10 mouse cellular contexts compared by ENCODE assay signal in genomic region chr13:41355552-41355951, GRCm38 (mm10).
DNase-seq lines count a peak whose midpoint lies in the region; ATAC-seq and TF ChIP-seq lines count a peak whose summit lies in the region.
"Had no signal": no experiment of that assay in that cellular context is flagged by ENCODE, and none has a peak within 500 bp of the region (broad histone marks: within the 10 kb centered on the region; RNA-seq: fewer than 3 reads in every experiment).

No protein-coding gene starts in this region.

- peak overlapping the region; percentile 22; the same call in 1 of the 2 replicates for H3K9ac ChIP-seq in hindbrain, embryonic 16.5 days (ENCODE audit: low read depth, low read length)
- H3K9ac ChIP-seq in stomach, embryonic 16.5 days (ENCODE audit: low read length) = no peak overlapping the region
- H3K9ac ChIP-seq: liver, embryonic 15.5 days had no signal

- peaks cover 29% of the 10 kb centered on the region for H3K4me1 ChIP-seq in hindbrain, embryonic 16.5 days (ENCODE audit: control insufficient read depth, insufficient read depth, low read depth, low read length)
- H3K4me1 ChIP-seq in stomach, embryonic 16.5 days (ENCODE audit: control insufficient read depth, insufficient read depth, low read length) = peaks cover 36% of the 10 kb centered on the region

- DNase-seq in spleen, postnatal 36 days (ENCODE audit: low spot score in 2 of 2) = peak; percentile 43 to 53
- no peak for DNase-seq in spleen, postnatal 4 days (ENCODE audit: low spot score in 2 of 2)
- peak; percentile 81 to 86 for DNase-seq in lung, adult 18-20 months
- no peak for DNase-seq in frontal cortex, postnatal 25 days (ENCODE audit: low spot score in 2 of 2)
- DNase-seq in left cerebral cortex, adult 2 months (ENCODE audit: extremely low spot score in 1 of 2, low spot score in 2 of 2) = no peak

- no peaks in the 10 kb centered on the region for H3K36me3 ChIP-seq in hindbrain, embryonic 16.5 days (ENCODE audit: control insufficient read depth, insufficient read depth, low read length)
- H3K36me3 ChIP-seq in stomach, embryonic 16.5 days (ENCODE audit: control insufficient read depth, insufficient read depth, low read length) = no peaks in the 10 kb centered on the region
- H3K36me3 ChIP-seq: liver, embryonic 15.5 days had no signal

- H3K9me3 ChIP-seq in hindbrain, embryonic 16.5 days (ENCODE audit: control insufficient read depth, low read length) = no peaks in the 10 kb centered on the region
- no peaks in the 10 kb centered on the region for H3K9me3 ChIP-seq in stomach, embryonic 16.5 days (replicated peaks; ENCODE audit: control insufficient read depth, low read length)
- H3K9me3 ChIP-seq: liver, embryonic 15.5 days had no signal

- peak overlapping the region; percentile 42 for H3K4me2 ChIP-seq in hindbrain, embryonic 16.5 days (ENCODE audit: low read length)
- peak overlapping the region; percentile 38 for H3K4me2 ChIP-seq in stomach, embryonic 16.5 days (ENCODE audit: low read depth, low read length)
- H3K4me2 ChIP-seq: liver, embryonic 15.5 days had no signal

- H3K4me3 ChIP-seq in hindbrain, embryonic 16.5 days (ENCODE audit: low read length) = no peak overlapping the region
- no peak overlapping the region for H3K4me3 ChIP-seq in stomach, embryonic 16.5 days (replicated peaks; ENCODE audit: low read length)
- H3K4me3 ChIP-seq in left cerebral cortex, adult 2 months = no peak overlapping the region
- H3K4me3 ChIP-seq: liver, embryonic 15.5 days had no signal

- TF ChIP-seq CTCF in left cerebral cortex, adult 2 months (IDR thresholded peaks at IDR 0.05) = no peak

- no peak overlapping the region for H3K27ac ChIP-seq in hindbrain, embryonic 16.5 days (ENCODE audit: low read depth, low read length)
- peak overlapping the region; percentile 28; the same call in 1 of the 2 replicates for H3K27ac ChIP-seq in stomach, embryonic 16.5 days (ENCODE audit: low read length)
- H3K27ac ChIP-seq in left cerebral cortex, adult 2 months = no peak overlapping the region
- H3K27ac ChIP-seq: liver, embryonic 15.5 days had no signal

- intact Hi-C loops in left cerebral cortex, adult 2 months (cut with DNase I) = loop anchor here (5.0 kb wide), 1 partner anchor 33 kb away; no protein-coding TSS in a partner anchor

- H3K27me3 ChIP-seq in hindbrain, embryonic 16.5 days (replicated peaks; ENCODE audit: control insufficient read depth, insufficient read depth, low read length) = no peaks in the 10 kb centered on the region
- H3K27me3 ChIP-seq in stomach, embryonic 16.5 days (ENCODE audit: control insufficient read depth, insufficient read depth, low read length) = no peaks in the 10 kb centered on the region
- H3K27me3 ChIP-seq: Patski had no signal

- no peak for ATAC-seq in hindbrain, embryonic 16.5 days
- peak; percentile 48; the same call in 1 of the 2 replicates for ATAC-seq in stomach, embryonic 16.5 days (ENCODE audit: insufficient read depth, low FRiP score)
- no peak for ATAC-seq in megakaryocyte, adult 5-6 weeks (ENCODE audit: poor library complexity, severe bottlenecking)
- ATAC-seq: Patski had no signal

- 51% methylated on average over 2 of the region's 2 CpGs for WGBS in hindbrain, embryonic 16.5 days
- 26% methylated on average over 2 of the region's 2 CpGs for WGBS in stomach, embryonic 16.5 days

Comparison
In these comparisons a context has a peak if more than half of its experiments do, and no peak if none do; other contexts are left out.
1. DNase-seq: peak in spleen, postnatal 36 days (2 of 2) and lung, adult 18-20 months (2 of 2); none in spleen, postnatal 4 days (0 of 2), frontal cortex, postnatal 25 days (0 of 2) and left cerebral cortex, adult 2 months (0 of 2).